Mouse (Mus musculus): ENCODE measurements around the gene Gm4756.
A peak's percentile ranks its signal among the peaks of the same experiment; 100 is the strongest.
"Not testable (repeated sequence)": the region's sequence is repeated elsewhere in the genome, so short reads cannot be mapped to it uniquely, and the experiment has no call there.

Gm4756 gene

GRCm38 (mm10) chr12:72649611-72650330 lies at the start of gene Gm4756:
Gene Gm4756 (minus strand): TSS chr12:72649661.
- DNase-seq (ENCODE audit: low spot score in 2 of 2), result no peak

DNA sequence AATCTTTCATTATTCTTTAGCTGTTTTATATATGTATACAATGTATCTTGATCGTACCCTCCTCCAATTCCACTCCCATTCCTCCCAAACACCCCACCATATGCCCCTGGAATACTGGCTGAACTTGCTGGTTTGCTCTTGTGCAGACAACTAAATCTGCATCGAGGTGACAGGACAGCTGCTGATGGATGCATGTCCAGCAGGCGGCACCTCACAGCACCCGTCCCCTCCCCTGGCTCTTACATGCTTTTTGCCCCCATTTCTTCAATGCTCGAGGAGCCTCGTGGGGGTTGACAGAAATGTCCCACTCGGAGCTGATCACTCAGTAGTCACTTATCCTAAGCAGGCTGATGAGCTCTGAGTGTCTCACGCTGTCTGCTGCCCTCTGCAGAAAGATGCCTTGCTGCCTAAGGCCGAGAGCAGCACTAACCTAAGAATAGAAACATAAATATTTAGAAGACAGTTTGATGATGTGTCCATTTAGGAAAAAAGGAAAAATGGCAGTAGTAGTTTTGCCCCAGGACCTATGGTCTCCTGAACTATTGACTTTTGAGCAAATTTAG lies 45.5 kb upstream of the Gm4756 start:
- DNase-seq (ENCODE audit: low spot score in 2 of 2), result no peak

- no peak for DNase-seq (ENCODE audit: low spot score in 2 of 2)
Observed at GRCm38 (mm10) chr12:72694438-72694837, 45.0 kb upstream of the Gm4756 start.

DNA sequence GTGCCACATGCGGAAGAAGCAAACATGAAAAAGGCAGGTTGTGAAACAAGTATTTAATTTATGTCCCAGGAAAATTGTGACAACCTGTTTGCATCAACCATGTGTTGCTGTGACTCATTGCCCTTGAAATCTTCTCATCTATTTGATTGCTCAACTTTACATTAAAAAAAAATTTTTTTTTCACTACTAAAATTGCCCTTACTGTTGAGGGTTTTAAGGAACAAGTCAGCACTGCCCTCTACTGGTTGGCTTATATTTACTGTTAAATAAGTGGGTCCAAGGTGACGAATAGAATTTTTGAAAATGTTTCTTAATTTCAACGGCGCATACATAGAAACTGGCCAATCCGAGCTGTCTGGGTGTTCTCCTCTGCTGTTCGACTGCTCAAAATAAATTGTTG lies 44.4 kb upstream of the Gm4756 start:
- no peak for DNase-seq (ENCODE audit: low spot score in 2 of 2)

GRCm38 (mm10) chr12:72688281-72688680 lies 38.8 kb upstream of the Gm4756 start:
- not testable (repeated sequence) for DNase-seq (ENCODE audit: low spot score in 2 of 2)

DNA sequence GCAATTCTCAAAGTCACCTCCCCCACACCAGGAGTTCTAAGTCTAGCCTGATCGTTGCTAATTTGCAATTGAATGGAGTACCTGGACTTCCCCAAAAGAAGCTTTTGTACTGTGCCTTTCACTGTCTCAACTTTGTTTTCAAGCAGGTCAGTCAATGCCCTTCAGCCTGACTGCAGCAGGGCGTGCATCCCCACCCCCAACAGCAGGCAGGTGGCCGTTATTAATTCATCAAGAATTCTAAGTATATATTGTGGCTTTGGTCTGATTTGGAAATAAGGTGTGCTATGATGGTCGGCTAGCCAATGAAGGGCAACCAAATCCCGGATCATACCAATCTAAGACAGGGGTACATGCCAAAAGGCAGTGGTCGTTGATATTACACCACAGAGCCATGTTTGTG lies 38.3 kb upstream of the Gm4756 start:
- not testable (repeated sequence) for DNase-seq (ENCODE audit: low spot score in 2 of 2)

DNA sequence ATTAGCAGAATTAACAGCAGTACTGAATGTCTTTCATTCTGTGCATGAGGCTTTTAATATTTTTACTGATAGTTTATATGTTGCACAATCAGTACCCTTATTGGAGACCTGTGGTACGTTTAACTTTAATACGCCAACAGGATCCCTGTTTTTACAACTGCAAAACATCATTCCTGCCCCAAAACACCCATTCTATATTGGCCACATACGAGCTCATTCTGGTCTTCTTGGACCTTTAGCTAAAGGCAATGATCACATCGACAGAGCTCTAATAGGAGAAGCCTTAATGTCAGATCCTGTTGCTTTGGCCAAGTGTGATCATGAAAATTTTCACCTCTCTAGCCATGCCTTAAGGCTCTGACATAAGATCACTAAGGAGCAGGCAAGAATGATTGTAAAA lies 37.1 kb upstream of the Gm4756 start:
- not testable (repeated sequence) for DNase-seq (ENCODE audit: low spot score in 2 of 2)

GRCm38 (mm10) chr12:72683612-72684011 lies 34.2 kb upstream of the Gm4756 start:
- DNase-seq (ENCODE audit: low spot score in 2 of 2), result no peak

DNA sequence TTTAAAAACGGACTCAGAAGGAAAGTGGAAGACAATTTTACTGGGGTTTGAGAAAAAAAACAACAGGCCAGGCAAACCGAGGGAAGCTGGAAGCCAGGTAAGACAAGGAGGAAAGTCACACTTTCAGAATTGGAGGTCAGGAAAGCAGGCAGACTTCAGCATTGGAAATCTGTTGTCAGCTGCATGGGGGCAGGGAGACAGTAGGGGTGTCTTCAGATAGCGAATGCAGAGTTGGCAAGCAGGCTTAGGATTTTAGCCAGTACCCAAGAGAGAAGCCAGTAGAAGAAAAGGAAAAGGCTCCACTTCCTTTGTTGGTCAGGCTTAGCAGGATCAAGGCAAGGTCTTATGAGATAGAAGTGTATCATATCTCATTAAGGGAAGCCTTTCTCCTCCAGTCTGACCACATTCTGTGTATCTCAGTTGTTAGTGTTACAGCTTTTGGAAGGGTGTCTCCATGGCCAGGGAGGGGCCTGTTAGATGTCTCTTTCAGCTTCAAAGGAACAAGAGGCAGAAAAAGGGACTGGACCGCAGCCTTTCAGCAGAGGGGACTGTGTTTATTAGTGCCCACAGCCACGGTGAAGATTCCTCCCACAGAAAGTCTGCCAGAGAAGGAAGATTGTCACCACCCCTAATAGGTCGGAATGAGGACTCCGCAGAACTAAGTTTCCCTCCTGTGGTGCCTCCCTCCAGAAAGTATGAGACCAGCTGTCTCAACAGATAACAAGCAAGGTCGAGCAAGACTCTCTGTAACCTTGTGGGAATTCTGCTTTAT lies 33.2 kb upstream of the Gm4756 start:
- DNase-seq (ENCODE audit: low spot score in 2 of 2), result no peak

GRCm38 (mm10) chr12:72681919-72682318 lies 32.5 kb upstream of the Gm4756 start:
- no peak for DNase-seq (ENCODE audit: low spot score in 2 of 2)

DNA sequence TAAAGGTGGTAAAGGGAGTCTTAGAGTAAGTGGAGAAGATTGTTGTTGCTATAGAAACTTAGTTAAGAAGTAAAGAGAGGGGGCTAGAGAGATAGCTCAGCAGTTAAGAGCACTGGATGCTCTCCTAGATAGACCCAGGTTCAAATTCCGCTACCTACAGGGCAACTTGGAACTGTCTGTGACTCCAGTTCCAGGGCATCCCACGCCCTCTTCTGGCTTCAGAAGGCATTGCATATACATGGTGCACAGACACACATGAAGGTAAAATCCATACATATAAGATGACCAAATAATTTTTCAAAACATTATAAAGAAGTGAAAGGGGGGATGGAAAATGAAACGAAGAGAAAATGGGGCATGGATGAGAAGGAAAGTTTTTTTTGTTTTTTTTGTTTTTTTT lies 30.2 kb upstream of the Gm4756 start:
- DNase-seq (ENCODE audit: low spot score in 2 of 2), result no peak

- DNase-seq (ENCODE audit: low spot score in 2 of 2), result no peak
Observed at GRCm38 (mm10) chr12:72674820-72675219, 25.4 kb upstream of the Gm4756 start.

GRCm38 (mm10) chr12:72674079-72674797 lies 24.8 kb upstream of the Gm4756 start:
- DNase-seq (ENCODE audit: low spot score in 2 of 2), result no peak

DNA sequence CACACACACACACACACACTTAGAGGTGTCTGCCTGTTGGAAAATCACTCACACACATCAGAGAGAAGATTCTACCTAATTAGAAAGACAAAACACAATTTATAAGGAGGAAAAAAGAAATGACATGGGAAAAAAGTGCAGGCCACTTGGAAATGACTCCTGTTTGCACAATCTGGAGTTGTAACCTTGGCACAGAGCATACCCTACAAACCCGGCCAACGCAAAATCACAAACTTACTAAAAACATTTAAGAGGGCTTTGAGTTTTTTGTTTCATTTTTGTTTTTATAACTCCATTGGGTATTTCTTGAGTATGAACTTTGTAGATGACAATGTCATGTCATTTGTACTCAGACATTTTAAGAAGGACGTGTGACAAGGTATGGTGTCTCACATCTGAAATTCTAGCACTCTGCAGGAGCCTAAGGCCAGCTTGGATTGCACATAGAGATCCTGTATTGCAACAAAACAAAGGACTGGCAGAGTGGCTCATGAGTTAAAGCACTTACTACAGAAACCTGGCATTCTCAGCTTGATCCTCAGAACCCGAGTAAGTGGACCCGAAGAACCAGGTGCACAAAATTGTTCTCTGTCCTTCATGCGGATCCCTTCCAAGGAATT lies 22.2 kb upstream of the Gm4756 start:
- no peak for DNase-seq (ENCODE audit: low spot score in 2 of 2)

DNA sequence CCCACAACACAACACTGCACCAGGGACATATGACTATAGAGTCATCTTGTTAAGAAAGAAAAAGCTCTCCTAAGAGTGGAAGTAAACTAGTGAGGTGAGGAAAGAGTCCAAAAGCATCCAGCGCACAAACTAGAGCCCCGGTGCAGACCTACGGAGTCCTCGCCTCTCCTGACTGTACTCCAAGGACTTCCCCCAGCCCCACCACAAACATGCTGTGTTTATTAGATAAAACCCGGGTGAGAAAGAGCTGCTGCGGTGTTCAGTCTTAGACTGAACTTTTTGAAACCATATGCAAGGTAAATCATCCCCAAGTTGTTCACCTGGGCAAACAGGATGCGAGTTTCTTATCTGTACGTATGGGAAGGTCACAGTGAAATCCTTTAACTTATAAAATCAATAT lies 21.5 kb upstream of the Gm4756 start:
- no peak for DNase-seq (ENCODE audit: low spot score in 2 of 2)

GRCm38 (mm10) chr12:72667868-72668469 lies 18.5 kb upstream of the Gm4756 start:
- no peak for DNase-seq (ENCODE audit: low spot score in 2 of 2)

- DNase-seq (ENCODE audit: low spot score in 2 of 2), result no peak
Observed at GRCm38 (mm10) chr12:72666015-72666414, 16.6 kb upstream of the Gm4756 start.

DNA sequence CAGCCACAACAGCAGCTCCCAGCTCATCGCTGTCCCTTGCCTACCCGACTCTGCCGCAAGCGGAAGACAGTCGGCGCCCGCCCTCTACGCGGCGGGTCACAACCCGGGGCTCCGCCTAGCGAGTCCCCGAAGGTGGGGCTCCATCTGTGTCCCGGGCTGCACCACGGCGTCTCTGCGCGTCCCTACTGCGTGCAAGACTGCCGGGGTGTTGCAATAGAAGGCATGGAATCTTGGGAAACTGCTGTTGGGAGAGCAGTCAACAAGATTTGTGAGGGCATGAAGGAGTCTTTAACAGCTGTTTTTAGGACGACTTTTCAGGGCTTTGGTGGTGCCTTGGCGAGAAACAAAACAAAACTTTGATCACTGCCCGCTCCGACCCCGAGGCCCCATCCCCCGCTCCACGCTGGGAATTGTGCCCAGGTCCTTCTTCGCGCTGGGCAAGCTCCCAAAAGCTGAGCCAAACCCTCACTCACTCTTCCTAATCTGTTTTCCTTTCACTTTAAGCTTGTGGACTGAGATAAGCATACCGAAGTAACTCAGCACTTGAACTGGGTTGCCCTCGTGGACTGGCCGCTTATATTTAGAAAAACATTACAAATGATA lies 15.4 kb upstream of the Gm4756 start, which contains the start of gene Dhrs7:
Gene Dhrs7 (minus strand): TSS at position 175 of the 603 bp plus-strand sequence.
- peak; percentile 65 to 78 for DNase-seq (ENCODE audit: low spot score in 2 of 2)

- no peak for DNase-seq (ENCODE audit: low spot score in 2 of 2)
Observed at GRCm38 (mm10) chr12:72664020-72664734, 14.7 kb upstream of the Gm4756 start.

DNA sequence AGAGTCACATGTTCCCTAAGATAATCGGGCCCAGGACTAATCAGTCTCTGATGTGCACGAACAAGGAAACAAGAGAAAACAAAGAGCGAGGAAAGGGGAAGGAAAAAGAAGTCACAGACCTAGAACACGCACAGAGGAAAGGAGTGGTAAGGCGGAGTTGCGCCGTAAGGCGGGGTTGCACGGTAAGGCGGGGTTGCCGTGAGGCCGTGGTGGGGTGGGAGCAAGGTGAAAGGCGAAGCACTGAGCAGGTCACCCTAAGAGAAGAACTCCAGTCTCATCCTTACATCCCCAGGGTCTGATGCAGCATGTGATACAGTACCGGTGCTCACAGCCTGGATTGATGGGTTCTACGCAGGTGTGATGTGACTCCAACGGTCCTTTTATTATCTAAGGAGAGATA lies 6.3 kb upstream of the Gm4756 start:
- no peak for DNase-seq (ENCODE audit: low spot score in 2 of 2)

All from right cerebral cortex, postnatal 36 days (tissue).